Mouse (Mus musculus): ENCODE data around the gene Mef2d. TPM values are rescaled to one million over a fixed set of nuclear protein-coding genes. Genes with fewer than 3 reads are reported as not detected.

The Mef2d gene
- polyA plus RNA-seq, 1 experiment, result 89.7 TPM

- 96% methylated on average over 4 of the region's 4 CpGs for WGBS
- no peak for TF ChIP-seq POLR2A (IDR thresholded peaks at IDR 0.05; ENCODE audit: low read depth, low read length)
- TF ChIP-seq CTCF (IDR thresholded peaks at IDR 0.05; ENCODE audit: extremely low read depth, insufficient read length, insufficient replicate concordance, low read depth, low read length), result no peak
- Histone ChIP-seq H3K4me3 (ENCODE audit: low read depth, low read length) (no peak overlapping the region), H3K36me3 (ENCODE audit: control insufficient read depth, insufficient read depth, low read length) (peaks cover 15% of the 10 kb centered on the region), H3K4me1 (ENCODE audit: control insufficient read depth, insufficient read depth, insufficient read length, low read length) (no peaks in the 10 kb centered on the region), H3K27ac (ENCODE audit: insufficient read depth, low read depth, low read length) (no peak overlapping the region), H3K27me3 (ENCODE audit: control insufficient read depth, insufficient read depth, low read length) (no peaks in the 10 kb centered on the region)
Observed at GRCm38 (mm10) chr3:88106126-88106525, 36.0 kb upstream of the Mef2d start.

DNA sequence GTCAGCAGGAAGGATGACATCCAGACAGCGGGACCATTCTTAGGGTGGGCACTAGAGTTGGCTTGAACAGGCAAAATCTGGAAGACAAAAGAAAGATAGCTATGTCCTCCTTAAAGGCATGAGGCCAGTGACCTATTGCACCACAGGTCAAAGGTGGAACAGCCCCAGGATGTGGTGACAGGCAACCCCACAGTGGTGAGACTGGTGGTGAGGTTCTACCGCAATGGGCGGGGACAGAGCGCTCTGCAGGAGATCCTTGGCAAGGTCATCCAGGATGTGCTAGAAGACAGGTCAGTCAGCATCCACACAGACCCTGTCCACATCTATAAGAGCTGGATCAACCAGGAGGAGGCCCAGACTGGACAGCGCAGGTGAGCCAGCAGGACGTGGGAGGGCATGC lies 33.0 kb upstream of the Mef2d start:
- peaks cover 13% of the 10 kb centered on the region for H3K36me3 ChIP-seq (ENCODE audit: control insufficient read depth, insufficient read depth, low read length)
- H3K27me3 ChIP-seq (ENCODE audit: control insufficient read depth, insufficient read depth, low read length), result no peaks in the 10 kb centered on the region
- TF ChIP-seq POLR2A (IDR thresholded peaks at IDR 0.05; ENCODE audit: low read depth, low read length) (no peak), CTCF (IDR thresholded peaks at IDR 0.05; ENCODE audit: extremely low read depth, insufficient read length, insufficient replicate concordance, low read depth, low read length) (no peak)
- whole genome bisulfite sequencing, result 90% methylated on average over 6 of the region's 6 CpGs
- no peaks in the 10 kb centered on the region for H3K4me1 ChIP-seq (ENCODE audit: control insufficient read depth, insufficient read depth, insufficient read length, low read length)
- no peak overlapping the region for H3K27ac ChIP-seq (ENCODE audit: insufficient read depth, low read depth, low read length)
- H3K4me3 ChIP-seq (ENCODE audit: low read depth, low read length), result no peak overlapping the region

DNA sequence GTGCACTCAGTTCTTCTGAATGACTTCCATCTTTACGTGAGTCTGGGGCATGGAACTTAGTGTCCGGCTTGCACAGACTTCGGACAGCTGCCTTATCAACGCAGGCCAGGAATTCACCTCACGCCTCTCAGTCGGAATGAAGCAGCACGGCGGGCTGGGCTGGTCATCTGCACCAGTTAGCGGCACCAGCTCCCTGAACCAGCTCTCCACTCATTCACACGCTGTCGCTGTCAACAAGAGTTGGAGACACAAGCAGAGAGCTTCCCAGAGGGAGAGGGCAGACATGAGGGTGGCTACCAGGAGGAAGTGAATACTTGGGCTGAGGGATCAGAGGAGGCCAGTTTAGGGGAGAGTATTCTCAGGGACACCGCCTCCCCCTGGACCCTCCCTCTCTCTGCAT lies 27.8 kb upstream of the Mef2d start:
- H3K4me1 ChIP-seq (ENCODE audit: control insufficient read depth, insufficient read depth, insufficient read length, low read length), result no peaks in the 10 kb centered on the region
- TF ChIP-seq POLR2A (IDR thresholded peaks at IDR 0.05; ENCODE audit: low read depth, low read length), result no peak
- TF ChIP-seq CTCF (IDR thresholded peaks at IDR 0.05; ENCODE audit: extremely low read depth, insufficient read length, insufficient replicate concordance, low read depth, low read length), result no peak
- H3K4me3 ChIP-seq (ENCODE audit: low read depth, low read length), result no peak overlapping the region
- peaks cover 19% of the 10 kb centered on the region for H3K36me3 ChIP-seq (ENCODE audit: control insufficient read depth, insufficient read depth, low read length)
- no peak overlapping the region for H3K27ac ChIP-seq (ENCODE audit: insufficient read depth, low read depth, low read length)
- WGBS, result 94% methylated on average over 12 of the region's 12 CpGs
- no peaks in the 10 kb centered on the region for H3K27me3 ChIP-seq (ENCODE audit: control insufficient read depth, insufficient read depth, low read length)

- Histone ChIP-seq H3K36me3 (ENCODE audit: control insufficient read depth, insufficient read depth, low read length) (peaks cover 5% of the 10 kb centered on the region), H3K4me1 (ENCODE audit: control insufficient read depth, insufficient read depth, insufficient read length, low read length) (no peaks in the 10 kb centered on the region), H3K4me3 (ENCODE audit: low read depth, low read length) (no peak overlapping the region), H3K27ac (ENCODE audit: insufficient read depth, low read depth, low read length) (no peak overlapping the region), H3K27me3 (ENCODE audit: control insufficient read depth, insufficient read depth, low read length) (no peaks in the 10 kb centered on the region)
- TF ChIP-seq CTCF (IDR thresholded peaks at IDR 0.05; ENCODE audit: extremely low read depth, insufficient read length, insufficient replicate concordance, low read depth, low read length), result no peak
- TF ChIP-seq POLR2A (IDR thresholded peaks at IDR 0.05; ENCODE audit: low read depth, low read length), result no peak
- 83% methylated on average over 19 of the region's 19 CpGs for WGBS
Observed at GRCm38 (mm10) chr3:88120117-88120651, 22.0 kb upstream of the Mef2d start.

DNA sequence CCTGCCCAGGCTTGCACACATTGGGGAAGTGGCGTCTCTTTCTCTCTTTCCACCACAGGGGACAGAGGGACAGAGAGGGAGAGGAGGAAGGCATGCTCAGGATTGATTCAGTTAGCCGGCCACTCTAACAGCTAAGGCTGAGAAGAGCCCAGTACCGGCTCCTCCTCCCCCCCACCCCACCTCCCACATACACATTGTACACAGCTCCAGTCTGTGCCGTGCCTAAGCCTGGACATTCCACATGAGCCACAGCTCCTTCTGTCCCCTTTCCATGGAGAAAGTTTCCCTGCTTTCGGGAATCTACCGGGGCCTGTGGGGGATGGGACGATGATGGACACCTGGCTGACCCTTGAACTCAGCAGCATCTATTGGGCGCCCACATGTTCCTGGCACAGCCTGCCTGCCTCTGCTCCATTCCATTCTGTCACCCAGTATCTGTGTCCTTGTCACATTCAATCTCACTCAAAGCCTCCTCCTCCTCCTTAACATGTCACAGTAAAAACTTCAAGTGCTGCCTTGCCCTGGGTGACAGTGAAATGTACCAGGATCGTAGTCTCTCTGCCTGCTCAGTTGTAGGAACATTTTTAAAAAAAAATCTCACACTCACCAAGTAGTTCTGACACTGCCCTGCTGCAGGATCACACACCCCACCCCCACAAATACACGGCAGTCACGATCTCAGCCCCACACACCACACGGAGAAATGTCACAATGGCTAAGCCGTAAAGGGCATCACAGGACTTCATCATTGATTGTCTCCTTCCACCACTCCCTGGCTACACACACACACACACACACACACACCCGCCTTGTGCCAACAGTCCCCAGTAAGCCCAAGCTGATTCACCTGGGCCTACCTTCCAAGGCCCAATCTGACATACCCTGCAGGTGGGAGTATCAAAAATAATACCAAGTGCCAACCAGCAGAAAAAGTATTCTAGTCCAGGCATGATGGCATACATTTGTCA lies 20.7 kb upstream of the Mef2d start:
- Histone ChIP-seq H3K4me3 (ENCODE audit: low read depth, low read length) (no peak overlapping the region), H3K27ac (ENCODE audit: insufficient read depth, low read depth, low read length) (no peak overlapping the region), H3K36me3 (ENCODE audit: control insufficient read depth, insufficient read depth, low read length) (peaks cover 3% of the 10 kb centered on the region; the same call in 1 of the 2 replicates), H3K4me1 (ENCODE audit: control insufficient read depth, insufficient read depth, insufficient read length, low read length) (no peaks in the 10 kb centered on the region), H3K27me3 (ENCODE audit: control insufficient read depth, insufficient read depth, low read length) (no peaks in the 10 kb centered on the region)
- WGBS, result 86% methylated on average over 14 of the region's 14 CpGs
- no peak for TF ChIP-seq CTCF (IDR thresholded peaks at IDR 0.05; ENCODE audit: extremely low read depth, insufficient read length, insufficient replicate concordance, low read depth, low read length)
- no peak for TF ChIP-seq POLR2A (IDR thresholded peaks at IDR 0.05; ENCODE audit: low read depth, low read length)

GRCm38 (mm10) chr3:88125195-88125594 lies 17.0 kb upstream of the Mef2d start:
- TF ChIP-seq POLR2A (IDR thresholded peaks at IDR 0.05; ENCODE audit: low read depth, low read length), result no peak
- WGBS, result 43% methylated on average over 4 of the region's 4 CpGs
- Histone ChIP-seq H3K36me3 (ENCODE audit: control insufficient read depth, insufficient read depth, low read length) (0 out of 2 replicates have a peak, but pooled peaks cover under 1% of the 10 kb centered on the region), H3K27me3 (ENCODE audit: control insufficient read depth, insufficient read depth, low read length) (no peaks in the 10 kb centered on the region), H3K4me3 (ENCODE audit: low read depth, low read length) (no peak overlapping the region), H3K4me1 (ENCODE audit: control insufficient read depth, insufficient read depth, insufficient read length, low read length) (no peaks in the 10 kb centered on the region), H3K27ac (ENCODE audit: insufficient read depth, low read depth, low read length) (no peak overlapping the region)

DNA sequence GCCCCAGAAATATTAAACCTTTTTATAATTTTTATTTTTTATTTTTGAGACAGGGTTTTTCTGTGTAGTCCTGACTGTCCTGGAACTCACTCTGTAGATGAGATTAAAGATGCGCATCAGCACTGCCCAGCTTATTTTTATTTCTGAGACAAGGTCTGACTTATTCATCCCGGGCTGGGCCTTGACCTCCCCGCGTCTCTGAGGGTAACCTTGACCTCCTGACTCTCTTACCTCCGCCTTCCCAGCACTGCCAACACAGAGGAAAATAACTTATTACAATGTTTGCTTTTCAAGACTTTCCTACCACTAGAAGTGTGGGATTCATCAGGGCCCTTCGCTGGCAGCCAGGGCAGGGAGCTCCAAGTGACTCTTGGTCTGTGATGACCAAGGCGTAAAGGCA lies 16.0 kb upstream of the Mef2d start:
- H3K36me3 ChIP-seq (ENCODE audit: control insufficient read depth, insufficient read depth, low read length), result no peaks in the 10 kb centered on the region

More for the DNA sequence above, 16.0 kb upstream of the Mef2d start:
- no peak for TF ChIP-seq POLR2A (IDR thresholded peaks at IDR 0.05; ENCODE audit: low read depth, low read length)
- H3K27me3 ChIP-seq (ENCODE audit: control insufficient read depth, insufficient read depth, low read length), result no peaks in the 10 kb centered on the region
- 85% methylated on average over 7 of the region's 7 CpGs for WGBS
- no peaks in the 10 kb centered on the region for H3K4me1 ChIP-seq (ENCODE audit: control insufficient read depth, insufficient read depth, insufficient read length, low read length)
- H3K4me3 ChIP-seq (ENCODE audit: low read depth, low read length), result no peak overlapping the region
- no peak overlapping the region for H3K27ac ChIP-seq (ENCODE audit: insufficient read depth, low read depth, low read length)
